Mouse (Mus musculus) forebrain, embryonic 16.5 days (tissue): ENCODE data around the gene Gsto1. TPM values are rescaled to one million over a fixed set of nuclear protein-coding genes. Genes with fewer than 3 reads are reported as not detected.

Experiments
- ATAC-seq: fragments of 200-750 bp; cut with Nextera tagmentation; 2 replicates; pipeline ENCODE4 v1.8.0; 2017; ENCODE audit warnings: mild to moderate bottlenecking, moderate library complexity
- H3K27ac ChIP-seq: fragments of 300-500 bp; sonication (generic); 2 replicates; pipeline ENCODE4 v1.5.1; 2014; ENCODE audit warnings: low read length, control low read depth
- H3K27me3 ChIP-seq: fragments of 300-500 bp; sonication (generic); replicated peaks from 2 replicates; pipeline ENCODE4 v1.6.1; 2014; ENCODE audit warnings: low read length; ENCODE audit not compliant: control insufficient read depth, insufficient read depth
- H3K36me3 ChIP-seq: fragments of 300-500 bp; sonication (generic); 2 replicates; pipeline ENCODE4 v1.6.1; 2014; ENCODE audit not compliant: control insufficient read depth, insufficient read depth
- H3K4me1 ChIP-seq: fragments of 300-500 bp; sonication (generic); replicated peaks from 2 replicates; pipeline ENCODE4 v1.6.1; 2014; ENCODE audit warnings: low read length; ENCODE audit not compliant: control insufficient read depth, insufficient read depth
- H3K4me2 ChIP-seq: fragments of 300-500 bp; sonication (generic); 2 replicates; pipeline ENCODE4 v1.6.1; 2014; ENCODE audit warnings: mild to moderate bottlenecking, low read length, control low read depth
- H3K4me3 ChIP-seq: fragments of 300-500 bp; sonication (generic); replicated peaks from 2 replicates; pipeline ENCODE4 v1.5.1; 2014; ENCODE audit warnings: mild to moderate bottlenecking, low read length, control low read depth
- H3K9ac ChIP-seq: fragments of 300-500 bp; sonication (generic); replicated peaks from 2 replicates; pipeline ENCODE4 v1.6.1; 2014; ENCODE audit warnings: low read depth, low read length, control low read depth
- H3K9me3 ChIP-seq: fragments of 300-500 bp; sonication (generic); 2 replicates; pipeline ENCODE4 v1.6.1; 2016; ENCODE audit warnings: low read length; ENCODE audit not compliant: control insufficient read depth
- WGBS: fragments of 180-500 bp; shearing (Covaris S2); extraction: QIAGEN DNeasy Blood & Tissue Kit; methylation state at CpG from one replicate; pipeline ENCODE4 v1.1.7; 2014; 5-methylcytosine and 5-hydroxymethylcytosine counted together
- polyA plus RNA-seq: library from polyadenylated mRNA; unstranded; fragments of >200 nt; fragmentation: Nextera tagmentation; extraction: Ambion mirVana; gene quantifications from 2 replicates; pipeline ENCODE4 v1.2.1, GENCODE M21; 2015

Gsto1 gene
- polyA plus RNA-seq, 1 experiment from 2014 or later = 126 TPM

- Histone ChIP-seq H3K27ac (peak overlapping the region; percentile 90; the same call in 1 of the 2 replicates), H3K36me3 (no peaks in the 10 kb centered on the region), H3K27me3 (no peaks in the 10 kb centered on the region), H3K9ac (peak overlapping the region; percentile 79), H3K4me2 (peak overlapping the region; percentile 60), H3K4me1 (peaks cover 17% of the 10 kb centered on the region), H3K9me3 (no peaks in the 10 kb centered on the region), H3K4me3 (peak overlapping the region; percentile 40)
- 16% methylated on average over 6 of the region's 6 CpGs for WGBS
- peak; percentile 36 for ATAC-seq
These were observed 54.2 kb downstream of the Gsto1 start for GRCm38 (mm10) chr19:47908961-47909371.

- Histone ChIP-seq H3K27me3 (no peaks in the 10 kb centered on the region), H3K4me2 (peak overlapping the region; percentile 60), H3K9ac (peak overlapping the region; percentile 79), H3K36me3 (no peaks in the 10 kb centered on the region), H3K4me1 (peaks cover 17% of the 10 kb centered on the region), H3K9me3 (no peaks in the 10 kb centered on the region), H3K27ac (peak overlapping the region; percentile 90), H3K4me3 (peak overlapping the region; percentile 40)
- peak; percentile 86 for ATAC-seq
- 1% methylated on average over 9 of the region's 10 CpGs for WGBS
These were observed 54.8 kb downstream of the Gsto1 start for GRCm38 (mm10) chr19:47909387-47910116.

DNA sequence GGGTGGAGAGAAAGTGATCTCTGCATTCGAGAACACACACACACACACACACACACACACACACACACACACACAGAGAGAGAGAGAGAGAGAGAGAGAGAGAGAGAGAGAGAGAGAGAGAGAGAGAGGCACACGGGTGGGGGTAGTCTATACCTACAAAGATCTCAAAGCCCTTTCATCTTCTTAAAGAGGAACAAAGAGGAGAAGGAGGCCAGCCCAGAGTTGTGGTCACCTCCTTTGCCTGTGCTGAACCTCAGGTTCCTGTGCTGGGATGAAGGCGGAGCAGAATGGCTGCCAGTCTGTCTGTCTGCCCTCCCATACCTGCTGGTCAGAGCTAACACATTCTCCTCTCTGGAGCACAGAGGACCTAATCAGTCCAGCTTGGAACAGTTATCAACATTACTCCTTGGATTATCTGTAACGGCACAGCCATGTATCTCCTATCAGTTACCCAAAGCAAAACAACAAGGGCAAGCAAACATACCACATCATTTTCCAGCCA is 55.4 kb downstream of the Gsto1 start:
- ATAC-seq = peak; percentile 10
- Histone ChIP-seq H3K9me3 (no peaks in the 10 kb centered on the region), H3K4me1 (peaks cover 17% of the 10 kb centered on the region), H3K9ac (peak overlapping the region; percentile 79), H3K4me2 (peak overlapping the region; percentile 60), H3K27me3 (no peaks in the 10 kb centered on the region), H3K4me3 (no peak overlapping the region), H3K36me3 (no peaks in the 10 kb centered on the region), H3K27ac (peak overlapping the region; percentile 90)
- 35% methylated on average over 4 of the region's 4 CpGs for WGBS

DNA sequence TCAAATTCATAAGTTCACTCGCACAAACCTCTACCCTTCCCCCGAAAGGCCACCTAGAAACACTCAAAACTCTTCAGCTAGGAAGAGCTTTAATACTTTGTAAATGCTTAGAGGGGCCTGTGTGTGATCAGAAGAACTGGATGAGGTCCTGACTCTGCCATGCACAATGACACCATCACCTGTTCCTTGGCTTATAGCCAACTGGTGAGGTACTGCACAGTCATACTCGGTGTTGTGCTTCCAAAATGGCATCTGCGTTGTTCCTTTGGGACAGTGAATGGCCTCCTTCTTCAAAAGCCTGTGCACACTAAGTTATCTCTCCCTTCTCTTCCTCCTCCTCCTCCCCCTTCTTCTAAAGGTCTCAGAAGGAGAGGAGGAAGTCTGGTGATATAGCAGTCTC is 56.0 kb downstream of the Gsto1 start:
- no peak overlapping the region for H3K4me2 ChIP-seq
- WGBS = 83% methylated on average over 4 of the region's 4 CpGs
- peaks cover 17% of the 10 kb centered on the region for H3K4me1 ChIP-seq
- no peaks in the 10 kb centered on the region for H3K36me3 ChIP-seq
- no peak overlapping the region for H3K4me3 ChIP-seq
- no peaks in the 10 kb centered on the region for H3K27me3 ChIP-seq
- ATAC-seq = no peak
- no peaks in the 10 kb centered on the region for H3K9me3 ChIP-seq
- H3K9ac ChIP-seq = no peak overlapping the region
- no peak overlapping the region for H3K27ac ChIP-seq

DNA sequence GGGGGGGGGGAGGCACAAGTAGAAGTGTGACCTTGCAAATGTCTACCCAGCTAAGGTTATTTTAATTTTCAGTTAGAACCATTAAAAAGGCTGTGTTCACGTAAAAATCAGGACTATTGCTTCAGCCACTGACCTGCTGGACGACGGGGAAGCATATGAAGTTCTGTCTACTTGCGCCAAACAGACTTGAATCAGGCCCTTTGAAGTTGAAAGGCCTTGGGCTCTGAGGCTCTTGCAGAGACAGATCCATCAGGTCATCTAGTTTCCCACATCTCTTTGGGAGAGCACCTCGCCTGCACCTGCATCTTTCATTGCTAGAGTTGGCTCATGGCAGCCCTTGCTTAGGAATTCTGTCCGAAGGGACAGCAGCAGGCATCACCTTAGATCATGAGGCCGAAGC is 58.6 kb downstream of the Gsto1 start:
- H3K9me3 ChIP-seq = no peaks in the 10 kb centered on the region
- no peaks in the 10 kb centered on the region for H3K27me3 ChIP-seq
- H3K27ac ChIP-seq = no peak overlapping the region
- H3K4me1 ChIP-seq = peaks cover 35% of the 10 kb centered on the region
- no peak overlapping the region for H3K4me3 ChIP-seq
- 90% methylated on average over 7 of the region's 7 CpGs for WGBS
- ATAC-seq = no peak
- no peak overlapping the region for H3K9ac ChIP-seq
- no peak overlapping the region for H3K4me2 ChIP-seq
- H3K36me3 ChIP-seq = no peaks in the 10 kb centered on the region

- ATAC-seq = no peak
- WGBS = 93% methylated on average over 4 of the region's 4 CpGs
- Histone ChIP-seq H3K36me3 (no peaks in the 10 kb centered on the region), H3K4me2 (no peak overlapping the region), H3K9me3 (no peaks in the 10 kb centered on the region), H3K9ac (no peak overlapping the region), H3K27ac (no peak overlapping the region), H3K27me3 (no peaks in the 10 kb centered on the region), H3K4me3 (no peak overlapping the region), H3K4me1 (peaks cover 31% of the 10 kb centered on the region)
These were observed 59.4 kb downstream of the Gsto1 start for GRCm38 (mm10) chr19:47914191-47914590.

Other genes with a start within 250 kb of the Gsto1 start
- 0.04 and 0.11 TPM in 2 replicates for gene Col17a1, start 162.9 kb upstream of the Gsto1 start, polyA plus RNA-seq
- 180 and 202 TPM in 2 replicates for gene Sfr1, start 123.3 kb upstream of the Gsto1 start, polyA plus RNA-seq
- gene Gsto2, start 10.6 kb downstream of the Gsto1 start, polyA plus RNA-seq = 0.84 and 1.2 TPM in 2 replicates
- 0.63 and 1.1 TPM in 2 replicates for gene Cfap43, start 64.3 kb downstream of the Gsto1 start, polyA plus RNA-seq
- gene Itprip, start 64.3 kb downstream of the Gsto1 start, polyA plus RNA-seq = 6.9 and 7.2 TPM in 2 replicates
- gene Cfap58, start 82.7 kb downstream of the Gsto1 start, polyA plus RNA-seq = 0.27 and 0.33 TPM in 2 replicates